Mouse (Mus musculus) 3134 (cell line): ENCODE measurements around the gene Hnrnpr.

Source experiments
- DNase-seq: peaks from one replicate; pipeline ENCODE4 v3.0.0-alpha.2; 2011; ENCODE audit warnings: low spot score; ENCODE audit not compliant: insufficient read length; ENCODE audit errors: extremely low read depth

Gene Hnrnpr

DNA sequence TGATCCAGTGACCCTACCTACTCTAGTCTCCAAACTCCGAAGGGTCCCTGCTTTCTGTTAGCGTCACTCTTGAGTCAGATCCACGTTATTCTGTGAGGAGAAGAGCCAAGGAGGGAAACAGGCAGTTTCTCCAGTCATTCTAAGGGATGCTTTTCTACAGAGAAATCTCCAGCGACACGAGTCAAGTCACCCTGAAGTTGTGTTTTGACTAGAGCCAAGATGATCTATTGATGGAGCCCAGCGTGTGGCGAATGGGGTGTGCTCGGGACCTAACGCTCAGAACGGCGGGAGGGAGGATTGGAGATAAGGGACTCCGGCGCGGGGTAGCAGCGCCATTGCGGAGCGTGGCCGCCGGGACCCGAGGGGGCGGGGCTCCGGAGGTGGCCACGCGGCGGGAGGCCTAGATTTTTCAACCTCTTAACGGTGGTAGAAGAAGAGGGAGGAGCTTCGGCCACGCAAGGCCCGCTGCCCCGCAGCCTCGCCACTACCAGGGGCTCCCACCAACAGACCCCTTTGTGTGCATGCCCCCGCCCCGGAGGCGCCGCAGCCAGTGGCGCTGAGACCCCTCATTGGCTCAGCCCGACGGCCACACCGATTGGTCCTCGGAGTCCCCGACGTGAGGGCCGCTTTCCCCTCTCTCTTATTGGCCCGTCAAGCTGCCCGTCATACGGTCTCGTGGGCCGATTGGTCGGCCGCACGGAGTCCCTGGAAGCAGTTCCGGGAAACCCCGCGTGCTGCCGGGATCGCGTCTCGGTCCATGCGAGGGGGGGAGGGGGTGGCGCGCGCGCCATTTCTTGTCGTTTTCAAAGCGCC is at the start of gene Hnrnpr:
TSS of gene Hnrnpr (plus strand) at position 714 of the 813 bp plus-strand sequence.
- DNase-seq: peak; percentile 97

- no peak for DNase-seq
These were observed 48.8 kb upstream of the Hnrnpr start for GRCm38 (mm10) chr4:136261912-136262311.

- DNase-seq: no peak
These were observed 47.2 kb upstream of the Hnrnpr start for GRCm38 (mm10) chr4:136263555-136263954.

DNA sequence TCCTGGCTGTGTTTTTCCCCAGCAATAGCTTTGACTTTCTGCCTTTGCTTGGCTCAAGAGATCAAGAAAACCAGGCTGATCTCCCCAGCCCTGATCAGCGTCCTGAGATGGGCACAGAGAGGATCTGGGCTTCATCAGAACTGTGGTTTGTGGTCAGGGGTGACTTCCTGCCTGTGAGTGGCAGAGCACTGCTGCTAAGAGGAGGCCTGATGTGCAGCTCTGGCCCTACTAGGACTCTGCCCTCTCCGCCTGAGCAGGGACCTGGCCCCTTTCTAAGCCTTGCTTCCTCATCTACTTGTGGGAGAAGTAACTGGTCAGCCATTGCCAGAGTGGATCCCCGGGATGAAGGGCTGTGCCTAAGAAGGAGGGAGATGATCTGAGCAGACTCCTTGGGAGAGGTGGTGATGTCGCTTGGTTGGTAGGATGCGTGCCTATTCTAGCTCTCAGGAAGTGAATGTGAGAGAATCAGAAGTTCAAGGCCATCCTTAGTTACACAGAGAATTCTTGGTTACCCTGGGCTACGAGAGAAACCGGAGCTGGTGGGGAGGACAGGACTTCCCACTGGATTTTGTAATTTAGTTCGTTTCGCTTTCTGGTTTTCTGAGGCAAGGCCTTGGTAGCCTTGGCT is 43.9 kb upstream of the Hnrnpr start:
- DNase-seq: peak; percentile 42

- no peak for DNase-seq
These were observed 41.8 kb upstream of the Hnrnpr start for GRCm38 (mm10) chr4:136268912-136269311.

DNA sequence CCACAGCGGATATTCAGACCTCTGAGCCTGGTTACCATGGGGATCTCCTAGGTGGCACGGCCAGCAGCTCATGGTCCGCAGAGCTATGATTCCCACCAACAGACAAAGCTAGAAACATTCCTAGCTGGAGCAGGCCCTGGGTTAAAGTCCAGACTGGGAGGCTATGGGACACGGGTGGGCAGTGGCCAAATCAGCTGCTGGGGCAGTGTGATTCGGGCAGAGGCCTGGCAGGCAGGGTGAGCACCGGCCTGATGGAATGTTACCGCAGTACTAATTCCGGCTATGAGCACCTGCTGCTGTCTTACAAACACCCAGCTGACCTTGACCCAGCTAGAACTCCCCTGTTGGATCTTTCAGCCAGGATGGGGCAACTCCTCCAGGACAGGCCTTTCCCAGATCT is 40.1 kb upstream of the Hnrnpr start:
- no peak for DNase-seq

- DNase-seq: no peak
These were observed 29.6 kb upstream of the Hnrnpr start for GRCm38 (mm10) chr4:136281097-136281496.

DNA sequence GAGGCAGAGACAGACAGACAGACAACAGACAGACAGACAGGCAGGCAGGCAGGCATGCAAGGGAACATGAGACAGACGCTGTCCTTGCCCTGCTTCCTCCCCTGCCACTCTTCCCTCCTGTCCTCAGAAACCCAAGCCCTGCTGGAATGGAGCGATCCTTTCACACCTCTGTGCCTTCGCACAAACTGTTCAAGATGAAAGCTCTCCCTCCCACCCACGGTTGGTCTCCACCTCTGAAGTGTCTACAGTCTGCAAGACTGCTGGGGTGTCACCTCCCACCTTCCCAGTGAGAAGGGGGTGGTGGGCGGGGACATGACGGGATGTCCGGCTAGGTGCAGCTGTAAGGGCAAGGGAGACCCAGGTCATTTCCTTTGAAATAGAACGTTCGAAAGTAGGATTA is 29.1 kb upstream of the Hnrnpr start:
- no peak for DNase-seq

GRCm38 (mm10) chr4:136282621-136283480 is 27.9 kb upstream of the Hnrnpr start:
- no peak for DNase-seq

DNA sequence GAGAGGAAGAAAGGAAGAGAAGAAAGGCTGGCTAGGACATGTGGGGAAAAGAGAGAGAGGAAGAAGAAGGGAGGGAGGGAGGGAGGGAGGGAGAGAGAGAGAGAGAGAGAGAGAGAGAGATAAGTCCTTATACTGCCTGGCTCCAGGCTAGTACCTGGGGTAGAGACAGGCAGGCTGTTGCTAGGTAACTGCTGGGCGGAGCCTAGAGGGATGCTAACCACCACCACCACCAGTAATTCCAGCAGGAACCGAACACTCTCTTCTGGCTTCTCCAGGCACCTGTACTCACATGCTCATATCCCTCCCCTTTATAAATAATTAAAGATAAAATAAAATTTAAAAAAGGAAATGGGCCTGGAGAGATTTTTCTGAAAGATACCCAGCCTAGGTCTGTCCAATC is 27.0 kb upstream of the Hnrnpr start:
- no peak for DNase-seq

- DNase-seq: no peak
These were observed 26.3 kb upstream of the Hnrnpr start, which contains the start of gene Zfp46 for GRCm38 (mm10) chr4:136284455-136284854. Gene Zfp46 (plus strand): TSS chr4:136284683.

- DNase-seq: no peak
These were observed 25.9 kb upstream of the Hnrnpr start for GRCm38 (mm10) chr4:136284891-136285290.

DNA sequence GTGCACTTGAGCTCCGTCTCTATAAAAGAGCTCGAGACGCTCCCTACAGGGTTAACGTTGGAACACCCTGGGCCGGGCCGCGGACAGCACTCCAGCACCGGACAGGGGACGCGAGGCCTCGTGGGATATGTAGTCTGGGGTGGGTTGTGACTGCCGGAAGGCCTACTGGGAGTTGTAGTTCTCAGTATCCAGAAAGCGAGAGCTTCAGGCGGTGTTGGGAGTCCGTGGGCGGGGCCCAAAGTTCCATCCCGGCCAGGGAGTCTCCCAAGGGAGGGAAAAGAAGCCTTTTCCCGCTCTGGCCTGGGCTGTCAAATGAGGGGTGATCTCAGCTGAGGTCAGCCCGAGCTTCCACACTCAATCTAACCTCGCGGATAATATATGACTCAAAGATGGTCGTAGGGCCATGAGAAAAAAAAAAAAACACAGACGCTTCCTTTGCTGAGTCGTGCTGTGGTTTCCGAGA is 25.4 kb upstream of the Hnrnpr start:
- peak; percentile 90 for DNase-seq

- peak; percentile 94 for DNase-seq
These were observed 24.9 kb upstream of the Hnrnpr start for GRCm38 (mm10) chr4:136285811-136286371.

GRCm38 (mm10) chr4:136289918-136290780 is 20.6 kb upstream of the Hnrnpr start:
- no peak for DNase-seq

- DNase-seq: no peak
These were observed 19.8 kb upstream of the Hnrnpr start for GRCm38 (mm10) chr4:136290781-136291595.

GRCm38 (mm10) chr4:136291692-136292091 is 19.1 kb upstream of the Hnrnpr start:
- no peak for DNase-seq

GRCm38 (mm10) chr4:136295941-136296340 is 14.8 kb upstream of the Hnrnpr start:
- no peak for DNase-seq

DNA sequence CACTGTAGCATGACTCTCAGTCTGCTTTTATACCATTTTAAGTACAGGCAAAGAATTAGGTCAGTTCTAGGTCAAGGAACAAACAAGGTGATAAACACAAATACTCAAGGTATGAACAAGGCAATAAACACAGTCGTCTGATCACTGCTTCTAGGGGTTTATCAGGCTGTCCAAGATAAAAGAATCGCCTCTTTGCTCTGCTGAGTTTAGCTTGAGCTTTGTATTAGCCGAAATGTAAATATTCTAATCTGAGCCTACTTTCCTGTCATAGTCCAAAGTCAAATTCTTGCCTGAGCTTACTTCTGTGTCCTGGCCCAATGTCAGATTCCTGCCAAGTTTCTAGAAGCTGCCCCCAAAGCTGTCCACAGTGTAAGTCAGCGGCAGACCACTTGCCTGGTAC is 8.3 kb upstream of the Hnrnpr start:
- DNase-seq: no peak
